Mouse (Mus musculus): ENCODE measurements around the gene Slc51b. TPM values are rescaled to one million over a fixed set of nuclear protein-coding genes. Genes with fewer than 3 reads are reported as not detected.

The Slc51b gene
- polyA plus RNA-seq, 1 experiment: 15.0 TPM

DNA sequence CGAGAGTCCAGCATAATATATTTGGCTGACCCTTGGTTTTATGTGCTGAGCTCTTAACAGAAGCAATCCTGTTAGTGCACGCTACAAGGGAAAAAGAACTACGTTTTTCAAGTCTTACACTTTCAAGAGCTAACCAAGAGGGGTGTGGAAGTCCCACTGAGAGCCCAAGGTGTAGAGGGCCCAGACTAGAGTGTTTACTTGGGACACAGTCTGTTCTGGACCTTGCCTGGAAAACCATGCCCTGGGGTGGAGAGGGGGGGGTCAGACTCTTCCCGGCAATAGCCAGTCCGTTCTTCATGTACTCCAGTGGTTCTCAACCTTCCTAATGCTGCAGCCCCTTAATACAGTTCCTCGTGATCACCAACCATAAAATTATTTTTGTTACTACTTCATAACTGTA is 22.8 kb downstream of the Slc51b start:
- 67% methylated on average over 6 of the region's 6 CpGs for whole genome bisulfite sequencing
- no peaks in the 10 kb centered on the region for H3K36me3 ChIP-seq (ENCODE audit: control insufficient read depth, insufficient read depth, low read length)
- TF ChIP-seq CTCF (conservative IDR thresholded peaks at IDR 0.05; ENCODE audit: insufficient read depth, insufficient read length, low read depth, low read length) (no peak), POLR2A (IDR thresholded peaks at IDR 0.05; ENCODE audit: low read depth, low read length) (no peak)
- no peak overlapping the region for H3K4me3 ChIP-seq (ENCODE audit: insufficient read depth, low read depth, low read length)
- no peak for DNase-seq
- H3K27ac ChIP-seq (ENCODE audit: insufficient read depth, low read depth, low read length): no peak overlapping the region
- no peaks in the 10 kb centered on the region for H3K27me3 ChIP-seq (replicated peaks; ENCODE audit: control insufficient read depth, insufficient read depth, low read length)
- H3K4me1 ChIP-seq (ENCODE audit: control insufficient read depth, insufficient read depth, low read length): peaks cover 9% of the 10 kb centered on the region; the same call in 1 of the 2 replicates

DNA sequence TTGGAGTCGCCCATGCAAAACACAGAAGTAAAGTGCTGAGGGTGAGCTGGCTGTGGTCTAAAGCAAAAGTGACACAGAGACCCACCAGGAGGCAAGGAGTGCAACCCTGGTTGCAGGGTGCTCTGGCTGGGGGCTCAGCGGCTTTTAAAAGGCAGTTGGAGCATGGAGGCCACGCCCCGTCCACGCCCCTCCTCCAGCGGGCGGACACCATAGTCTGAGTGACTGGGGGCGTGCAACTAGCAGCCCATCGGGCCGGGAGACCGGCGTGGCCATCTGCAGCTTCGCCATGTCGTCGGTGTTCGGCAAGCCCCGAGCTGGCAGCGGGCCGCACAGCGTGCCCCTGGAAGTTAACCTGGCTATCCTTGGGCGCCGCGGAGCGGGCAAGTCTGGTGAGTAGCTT is 24.5 kb downstream of the Slc51b start, which contains the start of gene Rasl12:
Gene Rasl12, plus strand, starts transcription at position 228 of the 400 bp plus-strand sequence.
- H3K27me3 ChIP-seq (replicated peaks; ENCODE audit: control insufficient read depth, insufficient read depth, low read length): no peaks in the 10 kb centered on the region
- peak; percentile 68 for DNase-seq
- H3K4me3 ChIP-seq (ENCODE audit: insufficient read depth, low read depth, low read length): peak within 1 kb of the TSS; percentile 56
- TF ChIP-seq POLR2A (IDR thresholded peaks at IDR 0.05; ENCODE audit: low read depth, low read length) (no peak), CTCF (conservative IDR thresholded peaks at IDR 0.05; ENCODE audit: insufficient read depth, insufficient read length, low read depth, low read length) (no peak)
- WGBS: 2% methylated on average over 24 of the region's 24 CpGs
- no peaks in the 10 kb centered on the region for H3K36me3 ChIP-seq (ENCODE audit: control insufficient read depth, insufficient read depth, low read length)
- H3K27ac ChIP-seq (ENCODE audit: insufficient read depth, low read depth, low read length): no peak within 1 kb of the TSS
- peaks cover 2% of the 10 kb centered on the region; the same call in 1 of the 2 replicates for H3K4me1 ChIP-seq (ENCODE audit: control insufficient read depth, insufficient read depth, low read length)

DNA sequence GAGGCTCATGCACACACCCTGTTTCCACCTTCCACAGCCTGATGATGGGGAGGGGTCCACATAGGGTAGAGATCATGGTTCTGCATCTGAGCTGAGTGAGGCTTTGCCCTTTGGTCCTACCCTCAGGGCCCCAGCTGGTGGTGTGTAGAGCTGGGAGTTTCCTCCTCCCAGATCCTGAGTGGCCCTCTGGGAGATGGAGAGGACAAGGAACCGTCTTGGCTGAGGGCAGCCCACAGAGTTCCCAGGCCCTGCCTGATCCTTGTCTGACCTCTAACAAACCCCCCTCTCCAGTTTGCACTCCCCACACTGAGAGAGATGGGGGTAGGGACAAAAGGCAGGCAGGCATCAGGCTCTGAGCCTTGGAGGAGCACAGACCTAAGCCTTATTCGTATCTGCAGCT is 28.4 kb downstream of the Slc51b start:
- Histone ChIP-seq H3K27me3 (replicated peaks; ENCODE audit: control insufficient read depth, insufficient read depth, low read length) (no peaks in the 10 kb centered on the region), H3K36me3 (ENCODE audit: control insufficient read depth, insufficient read depth, low read length) (no peaks in the 10 kb centered on the region), H3K4me3 (ENCODE audit: insufficient read depth, low read depth, low read length) (no peak overlapping the region), H3K4me1 (ENCODE audit: control insufficient read depth, insufficient read depth, low read length) (peaks cover 3% of the 10 kb centered on the region; the same call in 1 of the 2 replicates), H3K27ac (ENCODE audit: insufficient read depth, low read depth, low read length) (no peak overlapping the region)
- DNase-seq: no peak
- TF ChIP-seq CTCF (conservative IDR thresholded peaks at IDR 0.05; ENCODE audit: insufficient read depth, insufficient read length, low read depth, low read length) (no peak), POLR2A (IDR thresholded peaks at IDR 0.05; ENCODE audit: low read depth, low read length) (no peak)
- 52% methylated on average over 2 of the region's 2 CpGs for WGBS

DNA sequence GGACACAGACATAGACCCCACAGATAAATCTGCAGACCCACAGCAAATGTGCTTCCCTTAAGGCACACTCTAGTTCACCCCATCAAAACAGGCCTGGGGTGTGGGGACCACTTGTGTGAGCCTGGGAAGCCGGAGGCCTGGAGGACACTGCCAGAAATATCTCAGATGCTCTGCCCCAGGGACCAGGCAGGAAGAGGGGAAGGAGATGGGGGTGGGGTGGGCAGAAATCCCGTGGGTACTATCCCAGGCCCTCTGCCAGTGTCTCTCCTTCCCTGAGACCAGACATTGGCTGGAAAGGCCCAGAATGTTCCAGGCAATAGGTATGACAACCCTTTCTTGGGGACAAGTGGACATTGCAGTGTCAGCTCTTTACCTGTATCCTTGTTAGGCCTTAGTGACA is 29.1 kb downstream of the Slc51b start:
- Histone ChIP-seq H3K4me3 (ENCODE audit: insufficient read depth, low read depth, low read length) (no peak overlapping the region), H3K36me3 (ENCODE audit: control insufficient read depth, insufficient read depth, low read length) (no peaks in the 10 kb centered on the region), H3K27me3 (replicated peaks; ENCODE audit: control insufficient read depth, insufficient read depth, low read length) (no peaks in the 10 kb centered on the region), H3K27ac (ENCODE audit: insufficient read depth, low read depth, low read length) (no peak overlapping the region), H3K4me1 (ENCODE audit: control insufficient read depth, insufficient read depth, low read length) (peaks cover 3% of the 10 kb centered on the region; the same call in 1 of the 2 replicates)
- no peak for DNase-seq
- 35% methylated on average over 2 of the region's 2 CpGs for WGBS
- no peak for TF ChIP-seq CTCF (conservative IDR thresholded peaks at IDR 0.05; ENCODE audit: insufficient read depth, insufficient read length, low read depth, low read length)
- TF ChIP-seq POLR2A (IDR thresholded peaks at IDR 0.05; ENCODE audit: low read depth, low read length): no peak

DNA sequence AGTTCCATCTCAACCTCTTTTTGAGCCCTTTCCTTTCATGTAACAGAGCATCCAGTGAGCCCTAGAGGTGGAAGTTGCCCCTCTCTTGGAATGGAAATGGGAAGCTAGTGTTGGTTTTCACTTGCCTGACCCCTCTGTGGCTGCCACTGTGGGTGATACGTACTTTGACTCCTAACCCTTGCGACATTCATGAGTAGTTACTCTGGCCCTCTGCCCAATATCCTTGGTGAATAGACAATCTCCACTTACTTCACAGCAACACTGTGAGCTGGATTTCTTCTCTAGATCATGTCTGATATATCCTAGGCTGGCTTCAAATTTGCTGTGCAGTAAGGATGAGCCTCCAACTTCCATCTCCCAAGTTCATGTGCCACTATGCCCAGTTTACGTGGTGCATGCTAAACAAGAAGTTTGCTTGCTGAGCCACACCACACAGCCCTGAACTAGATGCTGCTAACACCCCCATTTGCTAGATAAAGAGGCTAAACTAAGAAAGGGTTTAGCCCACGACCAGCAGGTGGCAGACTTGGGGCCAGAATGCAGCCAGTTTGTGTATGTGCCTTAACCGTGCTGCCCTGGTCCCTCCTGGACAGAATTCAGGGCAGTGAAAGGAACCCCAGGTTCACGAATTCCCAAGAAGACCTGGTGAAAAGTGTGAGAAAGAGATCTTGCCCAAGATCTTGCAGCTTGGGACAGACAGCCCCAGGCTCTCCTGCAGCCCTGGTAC is 30.0 kb downstream of the Slc51b start:
- Histone ChIP-seq H3K27ac (ENCODE audit: insufficient read depth, low read depth, low read length) (no peak overlapping the region), H3K36me3 (ENCODE audit: control insufficient read depth, insufficient read depth, low read length) (no peaks in the 10 kb centered on the region), H3K4me3 (ENCODE audit: insufficient read depth, low read depth, low read length) (no peak overlapping the region), H3K27me3 (replicated peaks; ENCODE audit: control insufficient read depth, insufficient read depth, low read length) (no peaks in the 10 kb centered on the region), H3K4me1 (ENCODE audit: control insufficient read depth, insufficient read depth, low read length) (peaks cover 3% of the 10 kb centered on the region; the same call in 1 of the 2 replicates)
- peak; percentile 78 for DNase-seq
- TF ChIP-seq POLR2A (IDR thresholded peaks at IDR 0.05; ENCODE audit: low read depth, low read length) (no peak), CTCF (conservative IDR thresholded peaks at IDR 0.05; ENCODE audit: insufficient read depth, insufficient read length, low read depth, low read length) (peak; percentile 85)
- 21% methylated on average over 6 of the region's 6 CpGs for WGBS

DNA sequence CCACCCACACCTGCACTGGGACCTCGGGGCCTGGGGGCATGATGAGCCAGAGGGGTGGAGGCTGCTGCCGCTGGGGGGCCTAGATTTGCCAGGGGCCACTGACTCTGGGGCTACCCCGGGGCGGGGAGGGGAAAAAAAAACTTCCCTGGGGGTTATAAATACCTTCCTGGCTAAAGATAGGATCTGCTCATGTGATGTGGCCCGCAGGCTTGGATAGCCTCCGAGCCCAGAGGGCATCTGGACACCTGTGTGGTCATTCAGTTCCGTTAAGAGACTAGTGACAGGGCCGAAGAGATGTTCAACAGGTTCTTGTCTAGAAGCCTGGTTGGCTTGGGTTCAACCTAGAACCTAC is 31.2 kb downstream of the Slc51b start, which contains the start of gene Kbtbd13:
Gene Kbtbd13, minus strand, starts transcription at position 40 of the 352 bp plus-strand sequence.
- TF ChIP-seq POLR2A (IDR thresholded peaks at IDR 0.05; ENCODE audit: low read depth, low read length): no peak
- TF ChIP-seq CTCF (conservative IDR thresholded peaks at IDR 0.05; ENCODE audit: insufficient read depth, insufficient read length, low read depth, low read length): no peak
- no peak within 1 kb of the TSS for H3K27ac ChIP-seq (ENCODE audit: insufficient read depth, low read depth, low read length)

DNA sequence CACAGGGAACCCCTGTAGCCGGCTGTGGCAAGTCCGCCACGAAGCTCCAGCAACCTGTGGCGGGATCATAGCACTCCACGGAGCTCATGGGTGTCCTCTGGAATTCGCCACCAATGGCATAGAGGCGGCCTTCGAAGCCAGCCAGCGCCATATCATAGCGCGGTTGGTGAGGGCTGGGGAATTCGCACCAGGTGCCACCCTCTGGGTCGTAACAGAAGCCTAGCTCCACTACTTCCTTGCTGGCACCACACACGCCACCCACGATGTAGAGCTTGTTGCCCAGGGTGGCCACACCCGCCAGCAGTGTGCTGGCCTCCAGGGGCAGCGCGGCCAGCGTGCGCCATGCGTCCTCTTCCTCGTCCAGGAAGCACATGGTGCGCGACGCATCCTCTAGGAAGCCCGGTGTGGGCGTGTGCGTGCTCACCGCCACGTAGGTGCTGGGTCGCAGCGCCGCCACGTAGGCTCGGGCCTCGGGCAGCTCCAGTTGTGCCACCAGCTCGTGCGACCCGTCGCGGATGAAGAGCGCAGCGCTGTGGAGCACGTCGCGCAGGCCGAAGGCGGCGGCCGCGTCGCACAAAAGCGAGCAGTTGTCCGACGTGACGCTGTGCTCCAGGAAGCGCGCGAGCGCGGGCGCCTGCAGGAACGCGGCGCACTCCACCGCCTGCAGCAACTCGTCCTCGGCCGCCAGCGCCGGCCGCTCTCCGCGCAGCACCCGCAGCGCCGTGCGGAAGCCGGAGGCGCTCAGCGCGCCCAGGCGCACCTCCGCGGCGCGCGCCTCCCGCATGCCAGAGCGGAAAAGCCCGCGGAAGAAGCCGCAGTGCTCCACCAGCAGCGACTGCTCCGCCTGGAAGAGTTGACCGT is 31.8 kb downstream of the Slc51b start:
- Histone ChIP-seq H3K27me3 (replicated peaks; ENCODE audit: control insufficient read depth, insufficient read depth, low read length) (no peaks in the 10 kb centered on the region), H3K27ac (ENCODE audit: insufficient read depth, low read depth, low read length) (no peak overlapping the region), H3K4me1 (ENCODE audit: control insufficient read depth, insufficient read depth, low read length) (peaks cover 3% of the 10 kb centered on the region; the same call in 1 of the 2 replicates), H3K36me3 (ENCODE audit: control insufficient read depth, insufficient read depth, low read length) (no peaks in the 10 kb centered on the region), H3K4me3 (ENCODE audit: insufficient read depth, low read depth, low read length) (peak overlapping the region; percentile 57)
- WGBS: 16% methylated on average over 96 of the region's 96 CpGs
- no peak for DNase-seq
- TF ChIP-seq CTCF (conservative IDR thresholded peaks at IDR 0.05; ENCODE audit: insufficient read depth, insufficient read length, low read depth, low read length) (no peak), POLR2A (IDR thresholded peaks at IDR 0.05; ENCODE audit: low read depth, low read length) (no peak)

More for the DNA sequence above, 31.2 kb downstream of the Slc51b start, which contains the start of gene Kbtbd13:
- Histone ChIP-seq H3K36me3 (ENCODE audit: control insufficient read depth, insufficient read depth, low read length) (no peaks in the 10 kb centered on the region), H3K27me3 (replicated peaks; ENCODE audit: control insufficient read depth, insufficient read depth, low read length) (no peaks in the 10 kb centered on the region), H3K4me1 (ENCODE audit: control insufficient read depth, insufficient read depth, low read length) (peaks cover 3% of the 10 kb centered on the region; the same call in 1 of the 2 replicates), H3K4me3 (ENCODE audit: insufficient read depth, low read depth, low read length) (peak within 1 kb of the TSS; percentile 57)
- WGBS: 24% methylated on average over 8 of the region's 8 CpGs
- no peak for DNase-seq
